Mouse (Mus musculus) neural tube, embryonic 11.5 days (tissue): ENCODE results near the gene Crp. TPM values are rescaled to one million over a fixed set of nuclear protein-coding genes. Genes with fewer than 3 reads are reported as not detected.

Experiments used
- ATAC-seq: fragments of 200-750 bp; cut with Nextera tagmentation; 2 replicates; pipeline ENCODE4 v1.8.0; 2017; ENCODE audit warnings: moderate number of reproducible peaks, mild to moderate bottlenecking, moderate TSS enrichment, moderate library complexity; ENCODE audit not compliant: insufficient read depth, low FRiP score, low TSS enrichment
- DNase-seq: peaks from one replicate; pipeline ENCODE4 v3.0.0-alpha.2; 2015; ENCODE audit warnings: low spot score
- H3K27ac ChIP-seq: fragments of 300-500 bp; sonication (generic); 2 replicates; pipeline ENCODE4 v1.5.1; 2014; ENCODE audit warnings: low read depth, mild to moderate bottlenecking, low read length
- H3K27me3 ChIP-seq: fragments of 300-500 bp; sonication (generic); 2 replicates; pipeline ENCODE4 v1.6.1; 2014; ENCODE audit warnings: mild to moderate bottlenecking, low read length, mixed read lengths; ENCODE audit not compliant: control insufficient read depth, insufficient read depth
- H3K36me3 ChIP-seq: fragments of 300-500 bp; sonication (generic); 2 replicates; pipeline ENCODE4 v1.6.1; 2014; ENCODE audit warnings: mild to moderate bottlenecking, low read length, moderate library complexity, mixed read lengths; ENCODE audit not compliant: control insufficient read depth, insufficient read depth
- H3K4me1 ChIP-seq: fragments of 300-500 bp; sonication (generic); 2 replicates; pipeline ENCODE4 v1.6.1; 2014; ENCODE audit warnings: low read length, mixed read lengths; ENCODE audit not compliant: control insufficient read depth, insufficient read depth
- H3K4me2 ChIP-seq: fragments of 300-500 bp; sonication (generic); 2 replicates; pipeline ENCODE4 v1.6.1; 2014; ENCODE audit warnings: low read depth, mild to moderate bottlenecking, moderate library complexity
- H3K4me3 ChIP-seq: fragments of 300-500 bp; sonication (generic); 2 replicates; pipeline ENCODE4 v1.5.1; 2014; ENCODE audit warnings: low read depth, low read length
- H3K9ac ChIP-seq: fragments of 300-500 bp; sonication (generic); 2 replicates; pipeline ENCODE4 v1.6.1; 2014; ENCODE audit warnings: mild to moderate bottlenecking, low read length
- H3K9me3 ChIP-seq: fragments of 300-500 bp; sonication (generic); 2 replicates; pipeline ENCODE4 v1.6.1; 2016; ENCODE audit warnings: low read length; ENCODE audit not compliant: control insufficient read depth
- WGBS: fragments of 180-500 bp; shearing (Covaris S2); extraction: QIAGEN DNeasy Blood & Tissue Kit; methylation state at CpG from one replicate; pipeline ENCODE4 v1.1.7; 2014; 5-methylcytosine and 5-hydroxymethylcytosine counted together
- polyA plus RNA-seq: library from polyadenylated mRNA; unstranded; fragments of >200 nt; fragmentation: Nextera tagmentation; extraction: Ambion mirVana; gene quantifications from 2 replicates; pipeline ENCODE4 v1.2.1, GENCODE M21; 2014

The Crp gene
- polyA plus RNA-seq, 1 experiment from 2014 or later: 4.0 TPM

DNA sequence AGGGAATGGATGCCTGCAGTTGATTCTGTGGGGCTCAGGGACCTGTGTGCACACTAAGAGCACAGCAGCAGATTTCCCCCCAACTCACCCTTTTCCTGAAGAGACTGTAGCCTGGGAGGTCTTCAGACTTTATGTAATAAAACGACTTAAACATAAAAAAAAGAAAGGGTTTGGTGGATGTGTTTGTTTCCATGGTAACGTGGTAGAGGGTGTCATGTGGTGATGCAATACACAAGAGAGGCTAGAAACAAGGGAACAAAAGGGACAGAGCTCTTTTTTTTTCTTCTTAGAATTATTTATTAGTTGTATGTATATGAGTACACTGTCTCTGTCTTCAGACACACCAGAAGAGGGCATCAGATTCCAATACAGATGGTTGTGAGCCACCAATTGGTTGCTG is 32.4 kb upstream of the Crp start:
- no peaks in the 10 kb centered on the region for H3K4me1 ChIP-seq
- H3K9me3 ChIP-seq: no peaks in the 10 kb centered on the region
- H3K36me3 ChIP-seq: no peaks in the 10 kb centered on the region
- H3K9ac ChIP-seq: no peak overlapping the region
- DNase-seq (no peak), ATAC-seq (no peak)
- H3K27ac ChIP-seq: no peak overlapping the region
- no peak overlapping the region for H3K4me2 ChIP-seq
- 62% methylated on average over 2 of the region's 2 CpGs for WGBS
- no peak overlapping the region for H3K4me3 ChIP-seq
- H3K27me3 ChIP-seq: no peaks in the 10 kb centered on the region

- H3K4me1 ChIP-seq: no peaks in the 10 kb centered on the region
- H3K36me3 ChIP-seq: no peaks in the 10 kb centered on the region
- no peak overlapping the region for H3K9ac ChIP-seq
- WGBS: 82% methylated on average over 6 of the region's 6 CpGs
- no peaks in the 10 kb centered on the region for H3K27me3 ChIP-seq
- H3K4me3 ChIP-seq: no peak overlapping the region
- H3K27ac ChIP-seq: no peak overlapping the region
- DNase-seq: no peak
- no peak overlapping the region for H3K4me2 ChIP-seq
- no peak; the same call in 1 of the 2 replicates for ATAC-seq
- H3K9me3 ChIP-seq: no peaks in the 10 kb centered on the region
Observed at GRCm38 (mm10) chr1:172667597-172667996, 30.3 kb upstream of the Crp start.

GRCm38 (mm10) chr1:172670716-172671115 is 27.1 kb upstream of the Crp start:
- no peak for ATAC-seq
- Histone ChIP-seq H3K27ac (no peak overlapping the region), H3K9ac (no peak overlapping the region), H3K4me1 (no peaks in the 10 kb centered on the region), H3K4me3 (no peak overlapping the region), H3K36me3 (no peaks in the 10 kb centered on the region), H3K9me3 (no peaks in the 10 kb centered on the region), H3K27me3 (no peaks in the 10 kb centered on the region), H3K4me2 (no peak overlapping the region)
- DNase-seq: no peak
- WGBS: 98% methylated on average over 1 of the region's 1 CpGs

DNA sequence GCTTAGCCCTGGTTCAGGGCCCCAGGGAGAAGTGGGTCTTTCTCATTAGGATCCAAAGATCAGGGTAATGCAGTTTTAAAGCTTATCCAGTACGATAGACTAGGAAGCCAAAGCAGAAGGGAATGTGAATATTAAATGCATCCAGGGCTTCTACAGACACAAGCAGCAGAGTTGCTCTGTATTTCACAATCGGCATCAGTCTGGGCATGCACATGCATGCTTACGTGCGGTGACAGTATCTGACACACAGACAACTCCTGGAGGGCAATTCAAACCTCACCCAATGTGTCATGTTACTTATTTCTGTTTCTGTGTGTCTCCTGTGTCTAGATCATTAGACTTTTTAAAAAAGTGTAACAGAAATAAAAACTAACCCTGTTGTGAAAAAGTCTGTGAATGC is 17.1 kb upstream of the Crp start:
- Histone ChIP-seq H3K4me2 (no peak overlapping the region), H3K36me3 (no peaks in the 10 kb centered on the region), H3K27ac (no peak overlapping the region), H3K4me3 (no peak overlapping the region), H3K27me3 (no peaks in the 10 kb centered on the region), H3K9me3 (no peaks in the 10 kb centered on the region), H3K4me1 (no peaks in the 10 kb centered on the region), H3K9ac (no peak overlapping the region)
- ATAC-seq (no peak), DNase-seq (no peak)
- WGBS: 90% methylated on average over 4 of the region's 4 CpGs

GRCm38 (mm10) chr1:172683551-172683950 is 14.3 kb upstream of the Crp start:
- Histone ChIP-seq H3K4me3 (no peak overlapping the region), H3K9ac (no peak overlapping the region), H3K27me3 (no peaks in the 10 kb centered on the region), H3K4me2 (no peak overlapping the region), H3K27ac (no peak overlapping the region), H3K4me1 (no peaks in the 10 kb centered on the region), H3K36me3 (no peaks in the 10 kb centered on the region), H3K9me3 (no peaks in the 10 kb centered on the region)
- 90% methylated on average over 5 of the region's 5 CpGs for WGBS
- DNase-seq: no peak
- ATAC-seq: no peak

- Histone ChIP-seq H3K4me3 (no peak overlapping the region), H3K4me1 (no peaks in the 10 kb centered on the region), H3K27me3 (no peaks in the 10 kb centered on the region), H3K9me3 (no peaks in the 10 kb centered on the region), H3K9ac (no peak overlapping the region), H3K36me3 (no peaks in the 10 kb centered on the region), H3K27ac (no peak overlapping the region), H3K4me2 (no peak overlapping the region)
- ATAC-seq (no peak), DNase-seq (no peak)
- 68% methylated on average over 1 of the region's 1 CpGs for WGBS
Observed at GRCm38 (mm10) chr1:172683957-172684356, 13.9 kb upstream of the Crp start.

DNA sequence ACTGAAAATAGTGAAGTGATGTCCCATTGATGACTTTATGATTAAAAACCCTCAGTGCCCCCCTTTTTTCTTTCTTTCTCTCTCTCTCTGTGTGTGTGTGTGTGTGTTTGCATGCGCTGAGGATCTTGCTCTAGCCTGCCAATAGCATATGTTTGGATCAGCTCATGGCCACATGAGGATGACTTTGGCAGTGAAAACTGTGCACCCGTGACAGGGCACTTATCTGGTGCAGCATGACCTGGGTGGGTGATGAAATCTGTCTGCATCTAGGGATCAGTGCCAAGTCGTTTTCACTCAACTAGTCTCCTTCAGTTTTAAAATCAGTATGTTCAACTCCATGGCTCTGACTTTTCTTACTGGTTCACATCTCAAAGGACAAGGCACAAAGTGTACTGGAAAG is 12.7 kb upstream of the Crp start:
- no peak for DNase-seq
- WGBS: 78% methylated on average over 3 of the region's 3 CpGs

GRCm38 (mm10) chr1:172697422-172697821 is 433 bp upstream of the Crp start:
- Histone ChIP-seq H3K27me3 (no peaks in the 10 kb centered on the region), H3K9ac (no peak overlapping the region), H3K4me1 (no peaks in the 10 kb centered on the region), H3K4me3 (no peak overlapping the region), H3K9me3 (no peaks in the 10 kb centered on the region), H3K36me3 (no peaks in the 10 kb centered on the region), H3K27ac (no peak overlapping the region), H3K4me2 (no peak overlapping the region)
- DNase-seq: no peak
- no peak for ATAC-seq

More for the DNA sequence above, 12.7 kb upstream of the Crp start:
- Histone ChIP-seq H3K27me3 (no peaks in the 10 kb centered on the region), H3K27ac (no peak overlapping the region), H3K4me3 (no peak overlapping the region), H3K9ac (no peak overlapping the region), H3K36me3 (no peaks in the 10 kb centered on the region), H3K9me3 (no peaks in the 10 kb centered on the region), H3K4me1 (no peaks in the 10 kb centered on the region), H3K4me2 (no peak overlapping the region)
- no peak for ATAC-seq

DNA sequence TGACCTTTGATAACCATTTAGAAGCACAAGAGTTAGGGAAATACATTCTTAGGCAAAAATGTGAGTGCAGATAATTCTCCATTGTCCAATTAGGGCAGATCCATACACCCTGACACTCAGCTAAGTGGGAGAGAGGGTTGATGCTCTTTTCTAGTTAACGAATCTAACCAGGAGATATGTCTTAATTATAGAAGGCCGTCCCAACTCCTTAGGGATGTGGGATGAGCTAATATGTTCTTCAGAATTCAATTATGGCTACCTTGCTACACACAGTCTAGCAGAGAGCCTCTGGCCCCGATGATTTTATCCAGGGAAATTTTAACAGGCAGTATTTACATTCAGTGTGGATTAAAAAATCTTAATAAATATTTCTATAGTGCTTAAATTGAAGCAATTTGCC is 3.0 kb downstream of the Crp start:
- Histone ChIP-seq H3K4me1 (no peaks in the 10 kb centered on the region), H3K9me3 (no peaks in the 10 kb centered on the region), H3K9ac (no peak overlapping the region), H3K36me3 (no peaks in the 10 kb centered on the region), H3K4me3 (no peak overlapping the region), H3K27me3 (no peaks in the 10 kb centered on the region), H3K4me2 (no peak overlapping the region), H3K27ac (no peak overlapping the region)
- WGBS: 83% methylated on average over 3 of the region's 3 CpGs
- ATAC-seq (no peak), DNase-seq (no peak)
